Mouse (Mus musculus) stomach, embryonic 14.5 days (tissue): ENCODE results near the gene E2f1. TPM values are rescaled to one million over a fixed set of nuclear protein-coding genes. Genes with fewer than 3 reads are reported as not detected.

Experiments
- ATAC-seq: fragments of 200-750 bp; cut with Nextera tagmentation; 2 replicates; pipeline ENCODE4 v1.8.0; 2017; ENCODE audit warnings: low read depth, moderate TSS enrichment; ENCODE audit not compliant: insufficient number of reproducible peaks, insufficient read depth, low FRiP score
- H3K27ac ChIP-seq: fragments of 300-500 bp; sonication (generic); 2 replicates; pipeline ENCODE4 v1.5.1; 2014; ENCODE audit warnings: mild to moderate bottlenecking, low read length, moderate library complexity, mixed read lengths
- H3K27me3 ChIP-seq: fragments of 300-500 bp; sonication (generic); 2 replicates; pipeline ENCODE4 v1.6.1; 2014; ENCODE audit warnings: low read length, control low read depth, mixed read lengths; ENCODE audit not compliant: control insufficient read depth, insufficient read depth
- H3K36me3 ChIP-seq: fragments of 300-500 bp; sonication (generic); 2 replicates; pipeline ENCODE4 v1.6.1; 2014; ENCODE audit warnings: mild to moderate bottlenecking, control low read depth, low read length, moderate library complexity, mixed read lengths; ENCODE audit not compliant: control insufficient read depth, insufficient read depth
- H3K4me1 ChIP-seq: fragments of 300-500 bp; sonication (generic); 2 replicates; pipeline ENCODE4 v1.6.1; 2014; ENCODE audit warnings: low read length, control low read depth, mixed read lengths; ENCODE audit not compliant: control insufficient read depth, insufficient read depth
- H3K4me2 ChIP-seq: fragments of 300-500 bp; sonication (generic); replicated peaks from 2 replicates; pipeline ENCODE4 v1.6.1; 2014; ENCODE audit warnings: low read depth, low read length, control low read depth
- H3K4me3 ChIP-seq: fragments of 300-500 bp; sonication (generic); 2 replicates; pipeline ENCODE4 v1.5.1; 2014; ENCODE audit warnings: low read depth, low read length, control low read depth
- H3K9ac ChIP-seq: fragments of 300-500 bp; sonication (generic); replicated peaks from 2 replicates; pipeline ENCODE4 v1.6.1; 2014; ENCODE audit warnings: low read depth, mild to moderate bottlenecking, control low read depth, low read length, moderate library complexity, mixed read lengths
- H3K9me3 ChIP-seq: fragments of 300-500 bp; sonication (generic); 2 replicates; pipeline ENCODE4 v1.6.1; 2016; ENCODE audit warnings: low read depth, low read length, control low read depth; ENCODE audit not compliant: control insufficient read depth
- WGBS: fragments of 180-500 bp; shearing (Covaris S2); extraction: QIAGEN DNeasy Blood & Tissue Kit; methylation state at CpG from one replicate; pipeline ENCODE4 v1.1.7; 2014; 5-methylcytosine and 5-hydroxymethylcytosine counted together
- polyA plus RNA-seq: library from polyadenylated mRNA; unstranded; fragments of >200 nt; fragmentation: Nextera tagmentation; extraction: Ambion mirVana; gene quantifications from 2 replicates; pipeline ENCODE4 v1.2.1, GENCODE M21; 2014

The E2f1 gene
- polyA plus RNA-seq, 1 experiment from 2014 or later: 7.4 TPM

GRCm38 (mm10) chr2:154567766-154568165 lies 1.9 kb downstream of the E2f1 start:
- Histone ChIP-seq H3K4me3 (peak overlapping the region; percentile 72), H3K9me3 (no peaks in the 10 kb centered on the region), H3K27me3 (no peaks in the 10 kb centered on the region), H3K4me2 (peak overlapping the region; percentile 82), H3K27ac (peak overlapping the region; percentile 89; the same call in 1 of the 2 replicates), H3K9ac (no peak overlapping the region), H3K4me1 (peaks cover 31% of the 10 kb centered on the region), H3K36me3 (peaks cover 4% of the 10 kb centered on the region)
- WGBS: 61% methylated on average over 2 of the region's 2 CpGs
- ATAC-seq: no peak

DNA sequence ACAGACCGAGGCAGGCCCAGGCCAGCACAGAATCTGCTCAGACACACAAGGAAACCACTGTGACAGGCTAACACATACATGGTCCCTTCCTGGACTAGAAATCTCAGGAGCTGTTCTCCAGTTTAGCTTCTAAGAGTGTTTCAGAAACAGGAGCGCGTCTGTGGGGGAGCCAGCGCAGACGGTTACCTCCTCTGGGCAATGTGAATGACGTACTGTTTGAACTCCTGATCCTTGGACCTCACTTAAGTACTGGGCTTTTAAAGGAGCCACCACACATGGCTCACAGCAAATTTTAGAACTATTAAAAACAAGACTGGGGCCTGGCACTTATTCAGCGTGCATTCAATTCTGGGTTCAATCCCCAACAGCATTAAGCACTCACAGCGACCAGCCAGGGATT lies 3.1 kb downstream of the E2f1 start:
- 34% methylated on average over 8 of the region's 8 CpGs for WGBS
- Histone ChIP-seq H3K4me2 (no peak overlapping the region), H3K9me3 (no peaks in the 10 kb centered on the region), H3K4me1 (peaks cover 31% of the 10 kb centered on the region), H3K27me3 (no peaks in the 10 kb centered on the region), H3K9ac (no peak overlapping the region), H3K27ac (no peak overlapping the region), H3K36me3 (peaks cover 7% of the 10 kb centered on the region), H3K4me3 (no peak overlapping the region)
- no peak for ATAC-seq

GRCm38 (mm10) chr2:154565562-154565961 lies 4.1 kb downstream of the E2f1 start:
- no peak overlapping the region for H3K27ac ChIP-seq
- H3K4me2 ChIP-seq: no peak overlapping the region

GRCm38 (mm10) chr2:154563612-154564170 lies 6.0 kb downstream of the E2f1 start:
- Histone ChIP-seq H3K36me3 (peaks cover 16% of the 10 kb centered on the region), H3K9me3 (no peaks in the 10 kb centered on the region), H3K4me3 (no peak overlapping the region), H3K27me3 (no peaks in the 10 kb centered on the region), H3K27ac (no peak overlapping the region), H3K4me1 (peaks cover 30% of the 10 kb centered on the region), H3K9ac (no peak overlapping the region), H3K4me2 (no peak overlapping the region)
- WGBS: 90% methylated on average over 22 of the region's 22 CpGs
- no peak for ATAC-seq

More at GRCm38 (mm10) chr2:154565562-154565961, 4.1 kb downstream of the E2f1 start:
- no peaks in the 10 kb centered on the region for H3K27me3 ChIP-seq
- H3K4me1 ChIP-seq: peaks cover 31% of the 10 kb centered on the region
- peaks cover 15% of the 10 kb centered on the region for H3K36me3 ChIP-seq
- ATAC-seq: no peak
- H3K9ac ChIP-seq: no peak overlapping the region
- H3K9me3 ChIP-seq: no peaks in the 10 kb centered on the region
- WGBS: 73% methylated on average over 3 of the region's 3 CpGs
- no peak overlapping the region for H3K4me3 ChIP-seq

DNA sequence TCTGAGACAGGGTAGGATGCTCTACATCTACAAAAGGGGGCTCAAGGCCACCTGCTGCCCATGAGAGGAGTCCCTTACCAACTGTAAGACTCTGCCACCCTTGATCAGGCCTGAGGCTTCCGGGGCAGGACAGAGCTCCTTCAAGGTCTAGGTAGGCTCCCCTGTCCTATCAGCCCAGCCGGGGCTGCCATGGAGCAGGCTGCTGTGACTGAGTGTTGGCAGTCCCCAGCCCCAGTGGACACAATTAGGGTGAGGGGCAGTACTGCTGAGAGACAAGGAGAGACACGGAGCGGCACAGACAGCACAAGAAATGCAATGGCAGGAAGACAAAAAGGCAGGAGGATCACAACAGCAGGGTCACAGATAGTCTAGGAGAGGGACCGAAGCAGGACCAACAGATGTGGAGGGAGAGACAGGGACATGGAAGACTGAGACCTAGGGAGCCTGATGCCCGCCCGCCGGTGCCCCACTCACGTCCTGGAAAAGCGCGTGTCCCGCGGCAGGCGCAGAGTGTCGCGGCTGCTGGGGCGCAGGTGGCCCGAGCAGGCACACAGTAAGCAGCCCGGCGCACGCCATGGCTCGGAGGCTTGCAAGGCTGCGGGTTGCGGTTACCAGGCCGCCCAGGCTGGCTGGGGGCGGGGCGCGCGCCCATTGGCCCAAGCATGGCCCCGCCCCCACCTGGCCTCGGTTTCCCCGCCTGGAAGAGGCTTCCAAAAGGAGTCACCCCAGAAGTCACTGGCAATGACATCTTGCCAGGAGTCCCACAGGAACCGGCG lies 11.2 kb downstream of the E2f1 start, which contains the start of gene Necab3:
Gene Necab3 (minus strand): TSS at position 627 of the 776 bp plus-strand sequence.
- Histone ChIP-seq H3K9ac (0 out of 2 replicates have a peak within 1 kb of the TSS, but pooled peaks have one; percentile 2), H3K27ac (no peak within 1 kb of the TSS), H3K4me3 (peak within 1 kb of the TSS; percentile 11), H3K36me3 (peaks cover 14% of the 10 kb centered on the region), H3K27me3 (no peaks in the 10 kb centered on the region), H3K4me2 (peak within 1 kb of the TSS; percentile 37), H3K4me1 (peaks cover 9% of the 10 kb centered on the region; the same call in 1 of the 2 replicates), H3K9me3 (no peaks in the 10 kb centered on the region)
- WGBS: 9% methylated on average over 34 of the region's 34 CpGs
- ATAC-seq: no peak

DNA sequence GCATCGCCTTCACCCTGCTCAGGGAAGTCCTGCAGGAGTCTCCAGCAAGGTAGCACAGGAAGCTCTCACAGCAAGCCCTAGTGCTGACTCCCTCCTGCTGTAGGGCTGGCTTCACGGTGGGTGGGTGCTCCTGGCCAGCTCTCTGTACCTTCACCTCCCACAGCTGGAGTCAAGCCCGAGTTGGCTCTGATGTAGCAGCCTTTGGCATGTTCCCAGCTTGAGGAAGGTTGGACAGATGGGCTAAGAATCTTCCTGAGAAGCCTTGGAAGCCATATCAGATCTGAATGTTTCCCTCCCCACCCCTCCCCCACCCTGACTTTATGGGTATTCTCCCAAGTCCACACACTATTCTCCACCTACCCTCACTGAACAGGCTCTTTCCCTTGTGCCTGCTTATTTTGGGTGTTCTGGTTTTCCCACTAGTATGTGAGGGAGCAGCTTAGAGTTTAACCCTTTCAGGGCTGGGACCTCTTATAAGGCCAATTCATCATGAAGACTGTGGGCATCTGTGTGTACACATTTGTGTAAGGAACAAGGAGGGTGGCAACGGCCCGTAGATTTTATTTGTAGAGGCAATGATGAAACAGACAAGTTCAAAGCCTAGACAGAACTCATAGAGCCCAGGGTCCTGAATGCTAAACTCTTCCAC lies 12.4 kb downstream of the E2f1 start:
- H3K4me3 ChIP-seq: no peak overlapping the region
- 38% methylated on average over 5 of the region's 5 CpGs for WGBS
- H3K27me3 ChIP-seq: 0 out of 2 replicates have a peak, but pooled peaks cover under 1% of the 10 kb centered on the region
- peaks cover 9% of the 10 kb centered on the region; the same call in 1 of the 2 replicates for H3K36me3 ChIP-seq
- no peak overlapping the region for H3K9ac ChIP-seq
- ATAC-seq: 0 out of 2 replicates have a peak, but pooled peaks have one; percentile 31
- no peak overlapping the region for H3K27ac ChIP-seq
- H3K4me1 ChIP-seq: peaks cover 9% of the 10 kb centered on the region
- no peak overlapping the region for H3K4me2 ChIP-seq
- no peaks in the 10 kb centered on the region for H3K9me3 ChIP-seq

- ATAC-seq: no peak
- Histone ChIP-seq H3K4me2 (no peak overlapping the region), H3K9me3 (no peaks in the 10 kb centered on the region), H3K4me3 (no peak overlapping the region), H3K36me3 (no peaks in the 10 kb centered on the region), H3K27ac (no peak overlapping the region), H3K4me1 (peaks cover 14% of the 10 kb centered on the region), H3K27me3 (0 out of 2 replicates have a peak, but pooled peaks cover 8% of the 10 kb centered on the region), H3K9ac (no peak overlapping the region)
- WGBS: 87% methylated on average over 6 of the region's 6 CpGs
Observed at GRCm38 (mm10) chr2:154555235-154555634, 14.5 kb downstream of the E2f1 start.

DNA sequence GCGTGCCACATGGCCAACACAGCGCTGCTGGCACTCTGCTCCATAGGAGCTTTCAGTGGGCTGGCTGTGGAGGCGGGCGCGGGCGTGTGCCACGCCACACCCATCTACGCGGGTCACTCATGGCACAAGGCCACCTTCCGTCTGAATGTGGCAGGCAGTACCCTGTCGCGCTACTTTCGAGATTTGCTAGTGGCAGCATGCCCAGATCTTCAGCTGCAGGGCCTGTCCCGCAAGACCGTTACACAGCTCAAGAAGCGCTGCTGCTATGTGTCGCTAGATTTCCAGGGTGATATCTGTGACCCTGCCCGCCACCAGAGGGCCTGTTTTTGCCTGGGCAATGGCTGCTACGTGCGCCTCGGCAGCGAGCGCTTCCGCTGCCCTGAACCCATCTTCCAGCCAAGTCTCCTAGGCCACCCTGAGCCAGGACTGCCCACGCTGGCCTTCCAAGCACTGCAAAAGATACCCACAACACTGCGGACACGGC lies 17.2 kb downstream of the E2f1 start:
- Histone ChIP-seq H3K4me3 (no peak overlapping the region), H3K4me1 (peaks cover 15% of the 10 kb centered on the region), H3K27ac (no peak overlapping the region), H3K36me3 (no peaks in the 10 kb centered on the region), H3K9ac (no peak overlapping the region), H3K4me2 (peak overlapping the region; percentile 15; the same call in 1 of the 2 replicates), H3K9me3 (no peaks in the 10 kb centered on the region), H3K27me3 (0 out of 2 replicates have a peak, but pooled peaks cover 12% of the 10 kb centered on the region)
- WGBS: 31% methylated on average over 27 of the region's 27 CpGs
- ATAC-seq: peak; percentile 10
